Mouse (Mus musculus): ENCODE results near the gene Zfp655.
"Not testable (repeated sequence)": the region's sequence is repeated elsewhere in the genome, so short reads cannot be mapped to it uniquely, and the experiment has no call there.

The Zfp655 gene

DNA sequence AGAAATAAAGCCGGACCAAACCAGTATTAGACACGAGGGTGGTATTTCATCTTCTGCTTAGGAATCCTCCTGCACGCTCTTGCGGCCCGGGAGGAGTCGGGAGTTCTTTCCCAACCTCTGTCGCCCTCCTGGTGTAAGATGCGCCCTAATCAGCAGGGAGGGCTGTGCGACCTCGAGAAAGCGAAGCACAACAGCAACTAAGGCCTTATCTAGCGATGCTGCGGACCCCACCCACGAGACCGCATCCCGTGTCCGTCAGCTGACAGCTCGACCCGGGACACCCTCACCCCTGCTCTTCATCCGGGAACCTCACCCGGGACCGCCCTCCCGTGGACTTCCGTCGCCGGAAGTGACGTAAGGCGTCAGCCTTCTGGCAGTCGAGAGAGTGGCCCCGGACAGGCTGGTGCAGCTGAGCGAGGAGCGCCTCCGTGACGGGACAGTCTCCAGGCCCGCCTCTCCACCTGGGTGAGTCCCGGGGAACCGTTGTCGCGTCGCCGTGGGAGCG, at the start of gene Zfp655:
TSS of gene Zfp655 (plus strand) at position 349 of the 505 bp plus-strand sequence.
- peak; percentile 97 for DNase-seq (ENCODE audit: low spot score)

DNA sequence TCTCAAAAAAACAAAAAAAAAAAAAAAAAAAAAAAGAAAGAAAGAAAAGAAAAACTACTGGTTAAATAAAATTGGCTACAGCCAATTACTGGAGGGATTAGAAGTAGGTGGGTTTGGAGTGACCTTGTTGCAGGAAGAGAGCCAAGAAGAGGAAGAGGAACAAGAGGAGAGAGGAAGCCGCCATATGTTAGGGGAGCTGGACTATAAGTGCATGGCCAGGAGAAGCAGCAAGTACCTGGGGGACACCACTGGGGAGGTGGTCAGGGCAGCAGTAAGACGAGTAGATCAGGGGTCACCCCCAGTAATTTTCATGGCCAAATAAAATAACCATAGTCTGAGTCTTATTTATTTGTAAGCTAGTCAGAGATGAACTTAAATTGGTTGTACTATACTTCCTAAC, 46.3 kb upstream of the Zfp655 start:
- DNase-seq (ENCODE audit: low spot score) = no peak

DNA sequence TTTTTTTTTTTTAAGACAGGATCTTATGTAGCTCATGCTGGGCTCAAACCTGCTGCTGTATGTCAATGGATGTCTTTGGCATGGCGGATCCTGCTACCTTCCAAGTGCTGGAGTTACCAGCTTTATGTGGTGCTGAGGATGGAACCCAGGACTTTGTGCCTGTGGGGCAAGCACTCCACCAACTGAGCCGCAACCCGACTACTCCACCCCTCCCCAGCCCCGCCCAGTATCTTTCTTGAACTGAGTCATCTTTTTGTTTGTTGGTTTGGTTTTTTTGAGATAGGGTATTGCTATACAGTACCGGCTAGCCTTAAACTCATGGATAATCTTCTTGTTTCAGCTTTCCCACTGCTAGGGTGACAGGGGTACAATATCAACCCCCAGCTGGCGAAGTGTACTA, 42.1 kb upstream of the Zfp655 start:
- DNase-seq (ENCODE audit: low spot score) = no peak

DNA sequence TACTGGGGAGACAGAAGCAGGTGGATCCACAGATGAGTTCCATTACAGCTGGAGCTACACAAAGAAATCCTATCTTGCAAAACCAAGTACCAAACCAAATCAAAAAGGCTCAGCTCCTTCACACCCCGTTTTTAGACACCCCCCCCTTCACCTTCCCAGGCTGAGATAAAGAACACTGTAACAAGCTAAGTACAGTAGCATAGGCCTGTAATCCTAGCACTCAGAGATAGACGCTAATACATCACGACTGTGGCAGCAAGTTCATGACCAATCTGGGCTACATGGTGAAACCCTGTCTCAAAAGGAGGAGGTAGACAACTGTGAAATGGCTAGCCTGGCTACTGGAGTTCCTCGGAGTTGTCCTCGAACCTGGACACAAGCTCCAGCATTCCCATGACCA, 41.1 kb upstream of the Zfp655 start:
- DNase-seq (ENCODE audit: low spot score) = no peak

DNA sequence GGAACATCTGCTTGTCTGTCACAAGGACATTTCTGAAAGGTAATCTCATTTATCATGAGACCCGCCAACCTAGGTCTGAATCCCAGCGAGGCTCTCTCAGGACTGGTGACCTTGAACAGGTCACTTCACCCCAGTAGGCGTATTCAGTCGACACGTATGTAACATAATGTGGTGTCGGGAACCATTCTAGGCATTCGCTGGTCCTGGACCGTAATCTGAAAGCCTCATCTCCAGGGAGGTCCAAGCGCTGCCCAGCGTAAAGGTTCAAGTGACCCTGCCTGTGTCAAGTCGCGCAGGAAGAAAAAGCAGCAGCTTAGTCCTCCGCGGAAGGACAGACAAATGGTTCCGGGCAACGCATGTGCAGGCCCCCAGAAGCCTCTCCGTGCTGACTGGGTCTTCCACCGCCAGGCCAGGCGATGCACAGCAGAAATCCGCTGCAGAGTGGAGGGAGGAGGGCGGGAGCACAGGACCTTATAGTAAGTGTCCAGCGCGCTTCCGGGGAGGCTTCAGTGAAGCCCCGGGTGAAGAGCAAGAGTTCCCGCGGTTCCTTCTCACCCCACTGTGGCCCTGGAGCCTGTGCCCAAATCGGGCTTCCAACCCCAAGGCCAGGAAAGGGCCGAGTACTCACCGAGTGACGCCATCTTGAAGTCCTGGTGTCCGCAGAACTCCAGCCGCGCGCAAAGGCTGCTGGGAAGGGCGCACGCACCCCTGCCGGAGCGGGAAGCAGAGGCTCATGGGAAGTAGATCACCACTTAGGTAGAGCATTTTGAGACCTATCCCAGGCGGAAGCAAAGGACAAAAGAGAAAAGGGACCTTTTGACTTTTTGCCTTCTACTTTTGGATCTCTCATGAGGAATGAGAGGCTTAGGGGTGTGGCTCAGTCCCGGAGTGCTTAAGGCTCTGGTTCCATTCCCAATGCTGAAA, 40.4 kb upstream of the Zfp655 start:
- DNase-seq (ENCODE audit: low spot score) = peak; percentile 89

DNA sequence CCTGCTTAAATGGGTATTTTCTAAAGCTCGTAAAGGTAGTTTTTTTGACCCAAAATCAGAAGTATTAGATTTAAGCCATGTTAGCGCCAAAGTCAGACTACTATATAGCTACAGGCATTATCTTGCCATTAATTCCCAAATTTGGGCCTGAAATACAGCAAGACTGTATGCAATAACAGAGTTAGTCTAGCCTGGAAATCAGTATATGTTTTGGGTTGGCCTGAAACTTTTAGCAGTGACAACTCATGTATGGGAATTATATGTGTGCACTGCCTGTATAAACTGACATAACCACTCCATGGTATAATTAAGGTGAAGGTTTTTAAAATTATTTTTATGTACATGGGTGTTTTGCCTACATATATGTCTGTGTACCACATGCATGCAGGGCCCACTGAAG, 39.6 kb upstream of the Zfp655 start, which contains the start of gene Atp5j2:
TSS of gene Atp5j2 (minus strand) at position 101 of the 400 bp plus-strand sequence.
- DNase-seq (ENCODE audit: low spot score) = no peak

DNA sequence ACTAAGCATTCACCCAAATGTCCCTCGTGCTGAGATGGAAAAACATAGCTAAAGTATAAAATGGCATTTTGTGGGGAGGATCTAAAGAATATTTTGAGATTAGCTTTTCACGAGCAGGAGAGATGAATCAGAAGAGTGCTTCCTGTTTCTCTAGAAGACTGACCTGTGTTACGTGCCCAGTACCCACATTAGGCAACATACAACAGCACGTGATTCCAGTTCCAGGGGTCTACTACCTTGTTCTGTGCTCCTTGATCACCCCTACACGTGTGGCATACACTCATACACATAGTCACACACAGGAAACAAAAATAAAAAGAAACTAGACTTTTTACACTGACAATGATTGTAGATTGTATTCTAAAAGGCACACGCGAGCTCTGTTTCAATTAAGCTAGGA, 31.1 kb upstream of the Zfp655 start:
- no peak for DNase-seq (ENCODE audit: low spot score)

DNA sequence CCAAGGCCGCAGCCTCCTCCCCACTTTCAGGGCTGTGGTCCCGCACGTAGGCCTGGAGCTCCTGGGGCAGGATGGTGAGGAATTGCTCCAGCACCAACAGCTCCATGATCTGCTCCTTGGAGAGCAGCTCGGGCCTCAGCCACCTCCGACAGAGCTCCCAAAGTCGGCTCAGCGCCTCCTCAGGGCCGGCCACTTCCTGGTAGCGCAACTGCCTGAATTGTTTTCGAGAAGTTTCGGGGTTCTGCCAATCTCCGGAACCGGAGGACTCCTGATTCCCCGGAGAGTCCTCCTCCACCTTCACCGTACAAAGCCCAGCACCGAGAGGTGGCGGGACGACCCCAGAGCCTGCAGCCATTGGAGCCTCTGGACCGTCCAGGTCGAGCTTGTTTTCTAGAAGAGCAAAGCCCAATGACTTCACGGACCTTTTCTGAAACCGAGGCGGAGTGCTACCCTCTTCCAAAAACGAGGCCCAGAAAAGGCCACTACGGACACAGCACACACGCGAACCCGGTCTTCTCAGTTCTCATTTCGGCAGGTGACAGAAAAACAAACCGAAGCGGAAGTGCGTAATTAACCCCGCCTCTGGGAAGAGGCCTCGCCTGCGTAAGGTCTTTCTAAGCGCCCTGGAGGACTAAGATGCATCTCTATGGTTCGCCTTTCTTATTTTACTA, 30.1 kb upstream of the Zfp655 start, which contains the start of gene Zkscan14:
TSS of gene Zkscan14 (minus strand) at position 548 of the 671 bp plus-strand sequence.
- peak; percentile 82 for DNase-seq (ENCODE audit: low spot score)

DNA sequence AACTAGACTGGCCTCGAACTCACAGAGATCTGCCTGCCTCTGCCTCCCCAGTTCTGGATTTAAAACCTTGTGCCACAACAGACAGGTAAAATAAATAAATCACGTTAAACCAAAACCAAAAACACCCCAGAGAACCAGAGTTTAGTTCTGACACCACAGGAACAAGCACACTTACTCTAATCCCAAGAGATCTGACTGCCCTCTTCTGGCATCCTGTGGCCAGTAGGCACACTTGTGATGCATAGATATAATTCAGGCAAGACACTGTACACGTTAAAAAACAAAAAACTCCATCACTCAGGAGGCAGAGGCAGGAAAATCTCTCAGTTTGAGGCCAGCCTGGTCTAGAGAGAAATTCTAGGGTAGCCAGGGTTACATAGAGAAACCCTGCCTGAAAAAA, 29.1 kb upstream of the Zfp655 start:
- no peak for DNase-seq (ENCODE audit: low spot score)

DNA sequence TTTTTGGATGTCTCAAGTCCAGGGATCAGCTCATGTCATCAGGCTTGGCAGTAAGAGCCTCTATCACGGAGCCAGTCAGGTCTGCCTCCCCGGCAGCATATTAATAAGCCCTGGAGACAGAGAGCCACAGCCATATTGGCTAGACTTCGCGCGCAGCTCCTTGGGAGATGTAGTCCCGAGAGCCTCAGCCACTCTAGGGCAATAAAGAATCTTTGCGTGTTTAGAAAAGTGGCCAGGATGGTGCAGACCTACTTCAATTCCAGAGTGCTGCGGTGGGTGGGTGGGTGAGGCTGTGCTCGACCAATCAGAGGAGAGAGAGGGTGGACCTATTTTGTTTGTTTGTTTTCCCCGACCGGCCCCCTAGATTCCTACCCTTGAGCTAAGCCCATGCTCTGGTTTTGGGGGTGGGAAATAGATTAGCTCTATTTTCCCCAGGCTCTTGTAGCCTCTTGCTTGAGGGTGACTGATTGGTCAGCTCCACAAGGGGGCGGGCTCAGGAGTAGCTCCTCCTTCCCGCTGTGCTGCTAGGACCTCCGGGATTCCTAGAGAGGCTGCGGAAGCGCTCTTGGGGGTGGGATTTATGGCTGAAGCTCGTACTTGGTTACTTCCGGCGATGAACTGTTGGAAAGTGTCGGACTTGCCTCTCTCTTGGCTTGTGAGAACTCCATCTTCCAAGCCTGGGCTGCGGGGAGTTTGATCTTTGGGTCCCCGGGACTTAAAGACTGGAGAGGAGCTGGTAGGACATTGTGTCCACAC, 27.4 kb upstream of the Zfp655 start, which contains the start of gene Zkscan5:
TSS of gene Zkscan5 (plus strand) at position 627 of the 756 bp plus-strand sequence.
- DNase-seq (ENCODE audit: low spot score) = peak; percentile 98

DNA sequence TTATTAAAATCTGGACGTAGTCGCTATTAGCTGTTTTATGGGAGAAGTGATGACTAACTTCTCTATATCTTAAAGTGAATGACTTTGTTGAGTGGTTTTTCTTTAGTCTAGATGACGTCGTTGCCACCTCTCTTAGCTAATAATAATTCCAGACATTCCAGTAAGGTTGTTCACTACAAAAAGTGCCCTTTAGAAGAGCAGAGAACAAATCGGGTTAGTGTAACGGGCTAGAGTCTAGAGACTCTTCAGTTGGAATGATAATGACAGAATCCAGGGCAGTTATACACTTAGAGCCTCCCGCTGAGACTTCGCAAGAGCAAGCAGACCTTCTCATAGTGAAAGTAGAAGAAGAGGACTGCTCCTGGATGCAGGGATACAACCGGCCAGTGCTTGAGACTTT, 26.5 kb upstream of the Zfp655 start:
- DNase-seq (ENCODE audit: low spot score) = no peak

DNA sequence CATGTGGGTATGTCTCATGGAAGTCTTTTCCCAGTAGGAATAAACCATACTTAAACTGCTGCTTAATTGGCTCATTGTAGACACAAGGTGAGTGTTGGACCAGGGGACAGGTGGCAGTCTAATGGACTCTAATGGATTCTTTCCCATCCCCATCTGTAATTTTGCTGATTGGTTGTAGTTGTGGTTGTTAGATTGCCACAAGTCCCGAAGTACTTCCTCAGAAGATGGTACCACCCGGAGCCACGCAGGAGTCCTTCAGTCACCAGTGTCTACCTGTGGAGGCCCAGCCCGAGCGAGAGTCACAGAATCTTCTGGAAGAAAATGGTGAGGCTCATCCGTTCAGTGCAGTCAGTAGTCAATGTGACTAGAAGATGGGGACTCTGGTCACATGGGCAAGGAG, 24.1 kb upstream of the Zfp655 start:
- DNase-seq (ENCODE audit: low spot score) = no peak

DNA sequence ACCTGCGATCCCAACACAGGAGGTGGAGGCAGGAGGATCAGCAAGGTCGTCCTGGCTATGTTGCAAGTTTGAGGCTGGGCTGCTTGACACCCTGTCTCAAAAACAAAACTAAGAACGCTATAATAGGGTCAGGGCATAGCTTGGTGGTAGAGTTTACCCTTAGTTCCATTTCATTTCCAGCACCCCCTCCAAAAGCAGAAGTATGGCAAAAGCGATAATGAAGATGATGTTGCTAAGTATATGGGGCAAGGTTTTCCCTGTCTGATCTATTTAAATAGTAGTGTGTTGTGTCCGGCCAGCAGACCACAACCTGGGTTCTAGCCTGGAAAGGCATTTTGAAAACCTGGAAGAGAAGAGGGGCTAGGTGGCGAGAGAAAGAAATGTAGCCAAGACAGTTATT, 23.6 kb upstream of the Zfp655 start:
- DNase-seq (ENCODE audit: low spot score) = no peak

DNA sequence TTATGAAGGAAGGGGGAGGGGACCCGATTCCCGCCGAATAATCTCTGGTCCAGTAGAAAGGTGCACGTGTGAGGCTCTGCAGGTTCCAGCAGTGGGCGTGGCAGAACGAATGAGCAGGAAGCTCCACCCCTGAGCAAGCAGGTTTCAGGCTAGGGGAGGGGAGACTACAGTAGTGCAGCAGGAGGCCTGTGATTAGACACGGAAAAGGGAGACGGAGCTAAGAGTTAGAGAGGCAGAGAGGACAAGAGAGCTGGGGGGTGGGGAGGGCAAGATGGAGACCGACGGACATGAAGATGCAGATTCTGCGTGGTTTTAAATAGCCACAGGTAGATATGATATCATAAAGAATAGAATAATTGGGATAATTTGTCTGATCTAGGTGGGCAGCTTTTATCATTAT, 23.1 kb upstream of the Zfp655 start:
- DNase-seq (ENCODE audit: low spot score) = not testable (repeated sequence)

DNA sequence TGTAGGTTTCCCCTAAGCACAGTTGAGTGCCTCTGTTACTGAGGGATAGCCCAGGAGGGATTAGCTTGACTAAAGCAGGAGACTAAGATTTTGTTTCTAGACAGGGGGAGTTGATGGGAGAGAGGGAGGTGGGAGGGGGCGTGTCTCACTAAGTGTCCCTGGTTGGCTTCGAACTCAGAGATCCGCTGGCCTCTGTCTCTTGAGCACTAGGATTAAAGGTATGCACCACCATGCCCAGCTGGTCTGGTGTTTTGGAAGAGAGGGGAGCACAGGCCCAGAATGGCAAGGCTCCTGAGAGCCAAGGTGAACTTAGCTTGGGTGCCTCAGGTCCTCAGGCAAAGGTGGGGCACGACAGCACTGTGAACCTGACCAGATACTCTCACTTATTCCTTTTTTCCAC, 20.2 kb upstream of the Zfp655 start:
- DNase-seq (ENCODE audit: low spot score) = no peak

DNA sequence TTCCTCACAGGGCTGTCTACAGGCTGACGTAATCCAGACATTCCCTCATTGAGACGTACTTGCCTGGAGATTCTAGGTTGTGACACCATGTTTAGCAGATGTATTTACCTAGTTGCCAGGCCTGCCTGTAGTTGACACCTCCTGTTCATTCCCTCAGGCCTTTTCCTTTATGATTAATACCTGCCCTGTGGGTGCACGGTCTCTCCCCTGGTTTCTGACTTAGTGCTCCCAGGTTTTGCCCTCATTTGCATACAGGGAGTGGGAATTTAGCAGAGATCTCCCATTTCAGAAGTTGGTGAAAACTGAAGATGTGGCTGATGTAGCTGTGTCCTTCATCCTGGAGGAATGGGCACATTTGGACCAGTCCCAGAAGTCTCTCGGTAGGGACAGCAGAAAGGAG, 19.3 kb upstream of the Zfp655 start:
- DNase-seq (ENCODE audit: low spot score) = no peak

DNA sequence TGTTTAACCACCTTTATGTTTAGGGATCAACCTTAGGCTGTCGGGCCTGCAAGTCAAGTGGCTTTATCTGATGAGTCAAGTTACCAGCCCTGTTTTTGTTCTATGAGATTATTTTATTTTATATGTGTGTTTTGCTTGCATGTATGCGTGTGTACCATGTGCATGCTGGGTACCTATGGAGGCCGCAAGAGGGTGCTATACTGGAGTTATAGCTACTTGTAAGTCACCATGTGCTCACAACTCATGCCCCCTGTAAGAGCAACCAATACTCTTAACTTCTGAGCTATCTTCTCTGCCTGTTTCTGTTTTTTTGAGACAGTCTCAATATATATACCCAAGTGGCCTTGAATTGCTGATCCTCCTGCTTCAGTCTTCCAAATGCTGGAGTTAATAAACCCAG, 18.0 kb upstream of the Zfp655 start:
- no peak for DNase-seq (ENCODE audit: low spot score)

DNA sequence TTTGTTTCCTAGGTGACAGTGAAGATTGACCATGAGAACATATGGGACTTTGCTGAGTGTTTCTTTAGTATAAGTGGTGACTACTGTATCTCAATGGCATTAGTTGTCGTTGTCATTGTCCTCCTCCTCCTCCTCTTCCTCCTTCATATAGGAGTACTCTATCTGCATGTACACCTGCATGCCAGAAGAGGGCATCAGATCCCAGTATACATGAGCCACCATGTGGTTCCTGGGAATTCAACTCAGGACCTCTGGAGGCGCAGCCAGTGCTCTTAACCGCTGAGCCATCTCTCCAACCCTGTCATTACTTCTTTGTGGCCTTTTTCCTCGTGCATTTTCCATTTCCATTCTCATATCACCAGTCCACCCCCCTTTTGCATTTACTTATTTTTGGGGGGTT, 16.8 kb upstream of the Zfp655 start:
- no peak for DNase-seq (ENCODE audit: low spot score)

DNA sequence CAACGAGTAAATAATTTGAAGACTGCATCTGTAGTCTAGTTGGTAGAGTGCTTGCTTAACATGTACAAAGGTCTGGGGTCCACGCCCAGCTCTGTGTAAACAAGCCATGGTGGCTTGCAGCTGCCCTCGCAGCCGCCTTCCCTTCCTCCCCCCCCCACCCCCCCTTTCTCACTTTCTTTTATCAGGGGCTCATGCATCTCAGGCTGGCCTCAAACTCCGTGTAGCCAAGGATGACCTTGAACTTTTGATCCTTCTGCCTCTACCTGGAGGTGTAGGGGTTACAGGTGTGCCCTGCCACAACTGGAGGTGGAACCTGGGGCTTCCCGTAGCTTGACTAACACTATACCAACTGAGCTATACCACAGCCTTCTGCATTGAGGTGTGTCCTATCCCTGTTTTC, 13.8 kb upstream of the Zfp655 start:
- no peak for DNase-seq (ENCODE audit: low spot score)

DNA sequence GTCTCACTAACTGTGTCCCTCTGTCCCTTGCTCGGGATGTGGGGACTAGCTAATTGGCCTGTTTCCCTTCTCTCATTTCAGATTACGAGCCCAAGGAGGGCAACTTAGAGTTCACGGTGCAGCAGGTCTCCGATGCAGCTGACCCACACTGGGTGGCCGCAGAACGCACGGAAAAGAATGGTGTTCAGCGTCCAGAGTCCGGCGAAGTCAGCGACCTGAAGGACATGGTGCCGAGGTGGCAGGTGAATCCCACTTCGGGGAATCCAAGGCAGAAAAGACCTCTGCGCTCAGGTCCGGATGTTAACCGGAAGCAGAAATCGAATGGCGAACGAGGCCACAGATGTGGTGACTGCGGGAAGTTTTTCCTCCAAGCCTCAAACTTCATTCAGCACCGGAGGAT, 13.3 kb upstream of the Zfp655 start:
- no peak for DNase-seq (ENCODE audit: low spot score)

DNA sequence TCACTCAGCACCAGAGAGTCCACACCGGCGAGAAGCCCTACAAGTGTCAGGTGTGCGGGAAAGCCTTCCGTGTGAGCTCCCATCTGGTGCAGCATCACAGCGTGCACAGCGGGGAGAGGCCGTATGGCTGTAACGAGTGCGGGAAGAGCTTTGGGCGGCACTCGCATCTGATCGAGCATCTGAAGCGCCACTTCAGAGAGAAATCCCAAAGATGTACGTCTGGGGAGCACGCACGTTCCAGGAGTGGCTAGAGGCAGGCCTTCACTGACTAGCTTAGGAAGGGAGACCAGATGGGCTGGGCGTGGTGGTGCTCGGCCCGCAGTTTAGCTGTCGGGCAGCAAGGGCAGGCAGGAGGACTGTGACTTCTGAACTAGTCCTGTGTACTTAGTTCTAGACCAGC, 12.8 kb upstream of the Zfp655 start:
- no peak for DNase-seq (ENCODE audit: low spot score)

DNA sequence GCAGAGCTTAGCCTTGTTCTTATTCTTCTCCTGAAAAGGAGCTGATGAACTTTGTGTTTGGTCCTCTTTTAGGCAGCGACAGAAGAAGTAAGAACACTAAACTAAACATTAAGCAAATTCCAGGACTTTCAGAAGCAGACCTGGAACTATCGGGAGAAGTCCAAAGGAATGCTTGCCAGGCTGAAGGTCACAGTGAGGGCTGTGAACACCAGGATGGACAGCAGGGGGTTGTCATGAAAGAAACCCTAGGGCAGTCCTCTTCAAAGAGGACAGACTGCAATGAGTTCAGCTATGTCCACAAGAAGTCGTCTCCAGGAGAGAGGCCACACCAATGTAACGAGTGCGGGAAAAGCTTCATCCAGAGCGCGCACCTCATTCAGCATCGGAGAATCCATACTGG, 11.5 kb upstream of the Zfp655 start:
- DNase-seq (ENCODE audit: low spot score) = no peak

Measured in testis, postnatal 14 days (tissue).